Mouse (Mus musculus) bone marrow, adult 2 months (tissue): ENCODE measurements around the gene Alg1.

ENCODE experiments used
- CTCF ChIP-seq: fragments of 200-500 bp; IDR thresholded peaks from 2 replicates; pipeline ENCODE4 v1.5.1; 2011; ENCODE audit warnings: low read length, control low read depth; ENCODE audit not compliant: control insufficient read depth, insufficient read depth
- POLR2A ChIP-seq: fragments of 200-500 bp; IDR thresholded peaks from 2 replicates; pipeline ENCODE4 v1.6.1; 2011; ENCODE audit warnings: low read depth, mild to moderate bottlenecking, control low read depth, low read length, borderline replicate concordance; ENCODE audit not compliant: control insufficient read depth

- no peak for TF ChIP-seq POLR2A
- TF ChIP-seq CTCF = no peak
These were observed 17.5 kb downstream of the Alg1 start for GRCm38 (mm10) chr16:5250891-5251290.
